Mouse (Mus musculus): ENCODE data around the gene Rbm20. TPM values are rescaled to one million over a fixed set of nuclear protein-coding genes. Genes with fewer than 3 reads are reported as not detected.

The Rbm20 gene
- total RNA-seq, 1 experiment: 2.5 TPM

DNA sequence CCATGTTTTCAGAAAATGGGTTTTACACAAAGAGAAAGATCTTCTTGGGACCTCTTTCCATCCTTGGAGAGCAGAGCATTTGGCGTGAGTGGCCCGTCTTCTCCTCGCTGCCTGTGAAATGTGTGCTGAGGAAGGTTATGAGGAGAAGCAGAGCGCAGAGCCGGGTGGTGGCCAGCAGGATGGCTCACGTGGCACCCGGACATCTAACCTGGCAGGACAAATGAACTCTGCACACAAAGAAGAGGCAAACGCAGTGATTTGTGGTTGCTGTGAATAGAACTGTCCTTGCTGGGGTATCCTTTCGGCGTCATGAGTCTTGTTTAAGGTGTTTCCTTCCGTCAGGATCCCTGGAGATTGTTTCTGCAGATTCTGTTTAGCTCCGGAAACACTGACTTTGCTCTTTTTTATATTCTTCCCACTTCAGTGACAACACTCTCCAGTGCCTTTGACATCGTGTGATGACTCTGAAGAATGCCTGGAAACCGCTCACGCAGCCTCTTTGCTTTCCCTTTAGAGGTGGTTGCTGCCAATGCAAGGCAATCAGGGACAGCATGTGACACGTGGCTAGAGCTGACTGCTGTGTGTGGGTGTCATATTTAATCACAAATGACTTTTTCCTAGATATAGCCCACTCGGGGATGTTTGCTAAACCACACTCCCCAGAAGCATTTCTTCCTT is 80.5 kb downstream of the Rbm20 start:
- Histone ChIP-seq H3K36me3 (ENCODE audit: control insufficient read depth, insufficient read depth, low read length, poor library complexity, severe bottlenecking) (no peaks in the 10 kb centered on the region), H3K4me3 (ENCODE audit: insufficient read depth in 1 of 2, low read depth in 1 of 2, low read length in 2 of 2, poor library complexity in 1 of 2, severe bottlenecking in 1 of 2) (no peak overlapping the region), H3K9ac (ENCODE audit: insufficient read depth, low read depth, low read length, poor library complexity, severe bottlenecking) (no peak overlapping the region), H3K27ac (ENCODE audit: insufficient read depth, low read depth, low read length, poor library complexity, severe bottlenecking) (no peak overlapping the region), H3K9me3 (ENCODE audit: control insufficient read depth, insufficient read depth, low read depth, low read length) (no peaks in the 10 kb centered on the region), H3K4me1 (ENCODE audit: control insufficient read depth in 2 of 2, insufficient read depth in 2 of 2, low read length in 2 of 2, poor library complexity in 1 of 2) (peaks cover 0 to 4% of the 10 kb centered on the region in 2 experiments; a peak in 2 of 4 replicates)
- no peak for DNase-seq (ENCODE audit: low read depth, low spot score)
- in situ Hi-C loops (cut with MboI; ENCODE audit: low sequenced_read_pairs in 2 of 2, unreplicated experiment in 2 of 2): no loop called here
- TF ChIP-seq MAFK (IDR thresholded peaks at IDR 0.05; ENCODE audit: insufficient read depth, low read depth, low read length): no peak
- TF ChIP-seq CHD2 (IDR thresholded peaks at IDR 0.05; ENCODE audit: low read depth, low read length): no peak
- no peak for TF ChIP-seq HCFC1 (IDR thresholded peaks at IDR 0.05; ENCODE audit: borderline replicate concordance, insufficient read depth, low read length)
- TF ChIP-seq ZNF384 (IDR thresholded peaks at IDR 0.05; ENCODE audit: low read depth, low read length): no peak
- no peak for TF ChIP-seq ZC3H11A (IDR thresholded peaks at IDR 0.05; ENCODE audit: borderline replicate concordance, low read depth, low read length)

DNA sequence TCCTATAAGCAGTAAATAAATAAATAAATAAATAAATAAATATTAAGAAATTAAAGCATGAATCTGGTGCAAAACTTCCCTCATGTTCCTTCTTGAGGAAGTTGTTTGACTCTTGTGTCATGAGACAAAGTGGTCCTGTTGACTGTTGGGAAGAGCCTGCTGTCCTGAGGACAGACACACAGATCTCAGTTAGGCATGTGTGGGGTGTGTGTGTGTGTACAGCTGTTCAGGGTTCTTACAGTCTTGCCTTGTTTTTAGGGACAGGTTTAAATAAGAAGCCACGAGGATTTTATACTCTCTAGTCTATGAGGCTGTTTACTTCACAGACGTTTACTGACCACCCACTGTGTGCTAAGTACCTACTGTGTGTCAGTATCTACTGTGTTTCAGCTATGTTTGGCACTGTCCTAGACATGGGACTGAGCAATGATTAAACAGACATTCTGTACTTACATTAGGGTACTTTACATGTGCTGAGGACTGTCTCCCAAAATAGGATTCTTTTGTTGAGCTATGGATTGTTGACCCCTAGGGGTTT is 81.8 kb downstream of the Rbm20 start:
- Histone ChIP-seq H3K9ac (ENCODE audit: insufficient read depth, low read depth, low read length, poor library complexity, severe bottlenecking) (no peak overlapping the region), H3K4me1 (ENCODE audit: control insufficient read depth in 2 of 2, insufficient read depth in 2 of 2, low read length in 2 of 2, poor library complexity in 1 of 2) (no peaks in the 10 kb centered on the region), H3K27ac (ENCODE audit: insufficient read depth, low read depth, low read length, poor library complexity, severe bottlenecking) (no peak overlapping the region), H3K4me3 (ENCODE audit: insufficient read depth in 1 of 2, low read depth in 1 of 2, low read length in 2 of 2, poor library complexity in 1 of 2, severe bottlenecking in 1 of 2) (no peak overlapping the region), H3K36me3 (ENCODE audit: control insufficient read depth, insufficient read depth, low read length, poor library complexity, severe bottlenecking) (no peaks in the 10 kb centered on the region), H3K9me3 (ENCODE audit: control insufficient read depth, insufficient read depth, low read depth, low read length) (no peaks in the 10 kb centered on the region)
- no peak for DNase-seq (ENCODE audit: low read depth, low spot score)
- in situ Hi-C loops (cut with MboI; ENCODE audit: low sequenced_read_pairs in 2 of 2, unreplicated experiment in 2 of 2): no loop called here
- TF ChIP-seq HCFC1 (IDR thresholded peaks at IDR 0.05; ENCODE audit: borderline replicate concordance, insufficient read depth, low read length): no peak
- TF ChIP-seq ZC3H11A (IDR thresholded peaks at IDR 0.05; ENCODE audit: borderline replicate concordance, low read depth, low read length): no peak
- no peak for TF ChIP-seq MAFK (IDR thresholded peaks at IDR 0.05; ENCODE audit: insufficient read depth, low read depth, low read length)
- TF ChIP-seq ZNF384 (IDR thresholded peaks at IDR 0.05; ENCODE audit: low read depth, low read length): no peak
- TF ChIP-seq CHD2 (IDR thresholded peaks at IDR 0.05; ENCODE audit: low read depth, low read length): no peak

- H3K4me3 ChIP-seq (ENCODE audit: insufficient read depth in 1 of 2, low read depth in 1 of 2, low read length in 2 of 2, poor library complexity in 1 of 2, severe bottlenecking in 1 of 2): no peak overlapping the region
- no peaks in the 10 kb centered on the region for H3K36me3 ChIP-seq (ENCODE audit: control insufficient read depth, insufficient read depth, low read length, poor library complexity, severe bottlenecking)
- H3K9ac ChIP-seq (ENCODE audit: insufficient read depth, low read depth, low read length, poor library complexity, severe bottlenecking): no peak overlapping the region
- H3K9me3 ChIP-seq (ENCODE audit: control insufficient read depth, insufficient read depth, low read depth, low read length): no peaks in the 10 kb centered on the region
- DNase-seq (ENCODE audit: low read depth, low spot score): no peak
- in situ Hi-C loops (cut with MboI; ENCODE audit: low sequenced_read_pairs in 2 of 2, unreplicated experiment in 2 of 2): no loop called here
- H3K4me1 ChIP-seq (ENCODE audit: control insufficient read depth in 2 of 2, insufficient read depth in 2 of 2, low read length in 2 of 2, poor library complexity in 1 of 2): no peaks in the 10 kb centered on the region
- H3K27ac ChIP-seq (ENCODE audit: insufficient read depth, low read depth, low read length, poor library complexity, severe bottlenecking): no peak overlapping the region
- TF ChIP-seq HCFC1 (IDR thresholded peaks at IDR 0.05; ENCODE audit: borderline replicate concordance, insufficient read depth, low read length): no peak
- TF ChIP-seq ZC3H11A (IDR thresholded peaks at IDR 0.05; ENCODE audit: borderline replicate concordance, low read depth, low read length): no peak
- TF ChIP-seq ZNF384 (IDR thresholded peaks at IDR 0.05; ENCODE audit: low read depth, low read length): no peak
- no peak for TF ChIP-seq MAFK (IDR thresholded peaks at IDR 0.05; ENCODE audit: insufficient read depth, low read depth, low read length)
- no peak for TF ChIP-seq CHD2 (IDR thresholded peaks at IDR 0.05; ENCODE audit: low read depth, low read length)
These were observed 83.3 kb downstream of the Rbm20 start for GRCm38 (mm10) chr19:53760125-53761101.

DNA sequence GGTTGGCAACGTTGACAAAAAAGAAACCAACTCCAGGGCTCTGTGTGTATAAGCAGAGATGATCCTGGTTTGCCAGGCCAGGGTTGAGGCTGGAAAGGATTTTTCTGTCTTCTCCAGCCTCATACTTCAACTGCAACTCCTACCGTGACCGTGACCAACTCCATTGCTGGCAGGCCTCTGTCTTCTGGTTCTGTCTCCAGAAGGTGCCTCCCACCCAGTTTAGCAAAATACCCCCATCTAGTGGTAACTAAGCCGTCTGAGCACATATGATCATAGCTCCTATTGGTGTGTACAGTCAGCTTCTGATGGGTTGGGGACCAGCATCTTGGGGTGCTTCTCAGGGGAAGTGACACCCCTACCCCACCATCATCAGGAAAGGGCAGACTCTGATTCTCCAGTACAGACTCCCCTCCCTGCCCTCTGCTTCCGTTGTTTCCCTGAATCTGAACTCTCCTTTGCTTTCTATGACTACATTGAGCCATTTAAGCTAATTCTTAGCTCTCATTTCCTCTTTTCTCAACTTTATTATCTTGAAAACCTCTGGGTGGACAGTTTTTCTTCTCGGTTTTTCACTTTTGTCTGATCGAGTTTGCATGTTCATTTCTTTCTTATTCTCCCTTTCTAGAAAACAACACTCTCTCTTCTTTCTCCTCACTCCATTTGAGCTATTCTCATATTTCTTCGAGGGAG is 85.8 kb downstream of the Rbm20 start:
- no peak overlapping the region for H3K4me3 ChIP-seq (ENCODE audit: insufficient read depth in 1 of 2, low read depth in 1 of 2, low read length in 2 of 2, poor library complexity in 1 of 2, severe bottlenecking in 1 of 2)
- no peaks in the 10 kb centered on the region for H3K36me3 ChIP-seq (ENCODE audit: control insufficient read depth, insufficient read depth, low read length, poor library complexity, severe bottlenecking)
- no peak for DNase-seq (ENCODE audit: low read depth, low spot score)
- in situ Hi-C loops (cut with MboI; ENCODE audit: low sequenced_read_pairs in 2 of 2, unreplicated experiment in 2 of 2): no loop called here
- H3K9me3 ChIP-seq (ENCODE audit: control insufficient read depth, insufficient read depth, low read depth, low read length): no peaks in the 10 kb centered on the region
- TF ChIP-seq ZC3H11A (IDR thresholded peaks at IDR 0.05; ENCODE audit: borderline replicate concordance, low read depth, low read length) (no peak), MAFK (IDR thresholded peaks at IDR 0.05; ENCODE audit: insufficient read depth, low read depth, low read length) (no peak), ZNF384 (IDR thresholded peaks at IDR 0.05; ENCODE audit: low read depth, low read length) (no peak), HCFC1 (IDR thresholded peaks at IDR 0.05; ENCODE audit: borderline replicate concordance, insufficient read depth, low read length) (no peak), CHD2 (IDR thresholded peaks at IDR 0.05; ENCODE audit: low read depth, low read length) (no peak)
- no peak overlapping the region for H3K27ac ChIP-seq (ENCODE audit: insufficient read depth, low read depth, low read length, poor library complexity, severe bottlenecking)
- no peaks in the 10 kb centered on the region for H3K4me1 ChIP-seq (ENCODE audit: control insufficient read depth in 2 of 2, insufficient read depth in 2 of 2, low read length in 2 of 2, poor library complexity in 1 of 2)
- no peak overlapping the region for H3K9ac ChIP-seq (ENCODE audit: insufficient read depth, low read depth, low read length, poor library complexity, severe bottlenecking)
